Mouse (Mus musculus) ES-E14 (cell line): Measurements from ENCODE around the gene Ptx4. TPM values are rescaled to one million over a fixed set of nuclear protein-coding genes. Genes with fewer than 3 reads are reported as not detected.

Experiments
- DNase-seq: peaks from one replicate; pipeline ENCODE4 v3.0.0-alpha.2; 2013; ENCODE audit warnings: low read depth, low spot score
- H3K27ac ChIP-seq: 2 replicates; pipeline ENCODE4 v1.5.1; 2012; ENCODE audit warnings: low read depth, mild to moderate bottlenecking, low read length, moderate library complexity, mixed read lengths; ENCODE audit not compliant: poor library complexity, insufficient read depth, severe bottlenecking
- H3K36me3 ChIP-seq: 2 replicates; pipeline ENCODE4 v1.6.1; 2012; ENCODE audit warnings: mild to moderate bottlenecking, low read length, moderate library complexity, mixed read lengths; ENCODE audit not compliant: control insufficient read depth, poor library complexity, insufficient read depth, severe bottlenecking
- H3K4me1 ChIP-seq, 2 experiments: fragments of 150-350 bp in 1 of 2; sonication (generic) in 1 of 2; 2 replicates each; pipeline ENCODE4 v1.6.1; 2012; ENCODE audit warnings: low read length in 2 of 2, mild to moderate bottlenecking in 1 of 2, mixed read lengths in 1 of 2; ENCODE audit not compliant: control insufficient read depth in 2 of 2, insufficient read depth in 2 of 2, poor library complexity in 1 of 2
- H3K4me3 ChIP-seq, 2 experiments: fragments of 150-350 bp in 1 of 2; sonication (generic) in 1 of 2; 2 replicates each; pipeline ENCODE4 v1.5.1; 2012; ENCODE audit warnings: low read length in 2 of 2, low read depth in 1 of 2, mild to moderate bottlenecking in 1 of 2, mixed read lengths in 1 of 2; ENCODE audit not compliant: insufficient read depth in 1 of 2, poor library complexity in 1 of 2, severe bottlenecking in 1 of 2
- H3K9ac ChIP-seq: 2 replicates; pipeline ENCODE4 v1.6.1; 2012; ENCODE audit warnings: low read depth, mild to moderate bottlenecking, low read length, mixed read lengths; ENCODE audit not compliant: poor library complexity, insufficient read depth, severe bottlenecking
- H3K9me3 ChIP-seq: fragments of 150-350 bp; sonication (generic); 2 replicates; pipeline ENCODE4 v1.6.1; 2012; ENCODE audit warnings: low read depth, mild to moderate bottlenecking, low read length; ENCODE audit not compliant: control insufficient read depth, insufficient read depth
- CHD2 ChIP-seq: IDR thresholded peaks from 2 replicates; pipeline ENCODE4 v1.6.1; 2014; ENCODE audit warnings: mild to moderate bottlenecking, low read depth, low read length, inconsistent platforms
- HCFC1 ChIP-seq: IDR thresholded peaks from 2 replicates; pipeline ENCODE4 v1.6.1; 2012; ENCODE audit warnings: low read length, inconsistent platforms, borderline replicate concordance; ENCODE audit not compliant: insufficient read depth
- MAFK ChIP-seq: IDR thresholded peaks from 2 replicates; pipeline ENCODE4 v1.6.1; 2014; ENCODE audit warnings: mild to moderate bottlenecking, low read depth, low read length, inconsistent platforms; ENCODE audit not compliant: insufficient read depth
- ZC3H11A ChIP-seq: IDR thresholded peaks from 2 replicates; pipeline ENCODE4 v1.6.1; 2012; ENCODE audit warnings: low read depth, mild to moderate bottlenecking, inconsistent platforms, low read length, borderline replicate concordance
- ZNF384 ChIP-seq: IDR thresholded peaks from 2 replicates; pipeline ENCODE4 v1.6.1; 2012; ENCODE audit warnings: low read depth, low read length, inconsistent platforms
- in situ Hi-C, 2 experiments: fragments of 600-800 bp; cut with MboI; formaldehyde crosslinking; loops; one replicate each; pipeline ENCODE4 v1.15.1; 2025; ENCODE audit warnings: low sequenced_read_pairs in 2 of 2, inconsistent platforms in 1 of 2; ENCODE audit not compliant: unreplicated experiment in 2 of 2
- total RNA-seq: library from RNA; depleted of rRNA; stranded (reverse); fragments of 300-350 nt; gene quantifications from 2 replicates; pipeline ENCODE4 v1.2.3, GENCODE M21; 2012

The Ptx4 gene
- total RNA-seq, 1 experiment: not detected

GRCm38 (mm10) chr17:25086724-25087123 lies 33.8 kb upstream of the Ptx4 start:
- in situ Hi-C loops: no loop called here

GRCm38 (mm10) chr17:25089158-25089557 lies 31.4 kb upstream of the Ptx4 start:
- Histone ChIP-seq H3K4me1 (no peaks in the 10 kb centered on the region), H3K27ac (no peak overlapping the region; the same call in 1 of the 2 replicates), H3K36me3 (peaks cover 4% of the 10 kb centered on the region; the same call in 1 of the 2 replicates), H3K9me3 (no peaks in the 10 kb centered on the region), H3K4me3 (no peak overlapping the region), H3K9ac (no peak overlapping the region)
- DNase-seq: no peak
- TF ChIP-seq CHD2 (no peak), MAFK (no peak), ZNF384 (no peak), HCFC1 (no peak), ZC3H11A (no peak)
- in situ Hi-C loops: no loop called here

More at GRCm38 (mm10) chr17:25086724-25087123, 33.8 kb upstream of the Ptx4 start:
- H3K4me3 ChIP-seq: no peak overlapping the region
- no peak for DNase-seq
- H3K27ac ChIP-seq: no peak overlapping the region
- H3K36me3 ChIP-seq: peaks cover 4% of the 10 kb centered on the region; the same call in 1 of the 2 replicates
- H3K9me3 ChIP-seq: no peaks in the 10 kb centered on the region
- no peaks in the 10 kb centered on the region; a peak in 1 of 4 replicates for H3K4me1 ChIP-seq
- TF ChIP-seq CHD2: no peak
- TF ChIP-seq ZNF384: no peak
- TF ChIP-seq MAFK: no peak
- TF ChIP-seq HCFC1: no peak
- TF ChIP-seq ZC3H11A: no peak
- no peak overlapping the region for H3K9ac ChIP-seq

DNA sequence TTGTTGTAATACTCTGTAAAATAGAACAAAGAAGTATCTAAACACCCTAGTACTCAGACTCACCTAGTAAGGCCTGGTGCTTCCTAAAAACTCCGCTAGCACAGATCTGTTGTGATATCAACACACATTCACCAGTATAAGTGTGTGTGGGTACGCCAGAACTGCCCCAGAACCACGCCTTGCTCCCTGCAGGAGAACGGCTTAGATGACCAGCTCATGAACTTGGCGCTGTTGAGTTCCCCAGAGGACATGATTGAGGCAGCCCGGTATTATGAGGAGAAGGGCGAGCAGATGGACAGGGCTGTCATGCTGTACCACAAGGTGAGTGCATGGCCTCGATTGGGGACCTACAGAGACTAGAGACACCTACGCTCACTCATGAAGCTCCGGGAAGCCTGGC lies 30.1 kb upstream of the Ptx4 start:
- peaks cover 4% of the 10 kb centered on the region; the same call in 1 of the 2 replicates for H3K36me3 ChIP-seq
- no peak overlapping the region for H3K4me3 ChIP-seq
- H3K9ac ChIP-seq: no peak overlapping the region
- no peaks in the 10 kb centered on the region for H3K4me1 ChIP-seq
- DNase-seq: no peak
- no peaks in the 10 kb centered on the region for H3K9me3 ChIP-seq
- in situ Hi-C loops: no loop called here
- no peak for TF ChIP-seq CHD2
- no peak for TF ChIP-seq ZC3H11A
- TF ChIP-seq MAFK: no peak
- no peak for TF ChIP-seq ZNF384
- no peak for TF ChIP-seq HCFC1
- H3K27ac ChIP-seq: no peak overlapping the region

- in situ Hi-C loops: no loop called here
- Histone ChIP-seq H3K4me3 (no peak overlapping the region), H3K36me3 (peaks cover 18% of the 10 kb centered on the region), H3K9ac (no peak overlapping the region), H3K4me1 (no peaks in the 10 kb centered on the region), H3K27ac (no peak overlapping the region), H3K9me3 (no peaks in the 10 kb centered on the region)
- no peak for DNase-seq
- TF ChIP-seq MAFK (no peak), ZC3H11A (no peak), HCFC1 (no peak), ZNF384 (no peak), CHD2 (no peak)
These were observed 24.3 kb upstream of the Ptx4 start for GRCm38 (mm10) chr17:25096221-25096620.

- Histone ChIP-seq H3K4me1 (no peaks in the 10 kb centered on the region), H3K27ac (no peak overlapping the region), H3K9ac (no peak overlapping the region), H3K4me3 (no peak overlapping the region), H3K36me3 (peaks cover 41% of the 10 kb centered on the region), H3K9me3 (no peaks in the 10 kb centered on the region)
- in situ Hi-C loops: no loop called here
- no peak for TF ChIP-seq MAFK
- no peak for TF ChIP-seq ZC3H11A
- no peak for TF ChIP-seq HCFC1
- no peak for TF ChIP-seq ZNF384
- TF ChIP-seq CHD2: no peak
- no peak for DNase-seq
These were observed 20.5 kb upstream of the Ptx4 start for GRCm38 (mm10) chr17:25100052-25100451.
